Mouse (Mus musculus): Measurements from ENCODE around the gene Ntrk2.

DNA sequence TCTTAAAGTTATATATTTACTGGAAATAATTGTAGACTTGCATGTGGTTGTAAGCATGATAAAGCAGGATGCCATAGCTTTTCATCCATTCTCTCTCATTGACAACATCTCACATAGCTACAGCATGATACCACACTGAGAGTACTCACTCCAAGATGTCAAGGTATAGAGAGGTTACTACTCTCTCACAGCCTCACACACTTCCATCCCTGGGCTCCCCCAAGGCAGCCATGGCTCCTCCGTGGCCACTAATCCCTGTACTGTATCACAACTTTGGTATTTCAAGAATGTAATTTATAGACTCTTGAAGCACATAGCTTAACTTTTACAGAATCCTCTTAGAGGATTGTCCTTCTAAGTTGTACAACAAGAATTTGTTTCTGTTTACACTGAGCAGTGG lies 209.0 kb downstream of the Ntrk2 start:
- TF ChIP-seq CTCF (IDR thresholded peaks at IDR 0.05; ENCODE audit: low read depth, low read length) (no peak), POLR2A (IDR thresholded peaks at IDR 0.05; ENCODE audit: extremely low read depth, insufficient read depth, low read length) (no peak)
